Mouse (Mus musculus) neural tube, embryonic 14.5 days (tissue): ENCODE results near the gene Rnaseh1. TPM values are rescaled to one million over a fixed set of nuclear protein-coding genes. Genes with fewer than 3 reads are reported as not detected.

ENCODE experiments used
- ATAC-seq: fragments of 200-750 bp; cut with Nextera tagmentation; 2 replicates; pipeline ENCODE4 v1.8.0; 2017; ENCODE audit warnings: low read depth, mild to moderate bottlenecking, moderate TSS enrichment, moderate library complexity
- H3K27ac ChIP-seq: fragments of 300-500 bp; sonication (generic); 2 replicates; pipeline ENCODE4 v1.5.1; 2014; ENCODE audit warnings: low read depth, mild to moderate bottlenecking, control low read depth, low read length, moderate library complexity, mixed read lengths
- H3K27me3 ChIP-seq: fragments of 300-500 bp; sonication (generic); 2 replicates; pipeline ENCODE4 v1.6.1; 2014; ENCODE audit warnings: low read length; ENCODE audit not compliant: control insufficient read depth, insufficient read depth
- H3K36me3 ChIP-seq: fragments of 300-500 bp; sonication (generic); 2 replicates; pipeline ENCODE4 v1.6.1; 2014; ENCODE audit warnings: low read length, mixed read lengths; ENCODE audit not compliant: control insufficient read depth, insufficient read depth
- H3K4me1 ChIP-seq: fragments of 300-500 bp; sonication (generic); 2 replicates; pipeline ENCODE4 v1.6.1; 2014; ENCODE audit warnings: low read length; ENCODE audit not compliant: control insufficient read depth, insufficient read depth
- H3K4me2 ChIP-seq: fragments of 300-500 bp; sonication (generic); 2 replicates; pipeline ENCODE4 v1.6.1; 2014; ENCODE audit warnings: mild to moderate bottlenecking, low read depth, low read length, control low read depth
- H3K4me3 ChIP-seq: fragments of 300-500 bp; sonication (generic); 2 replicates; pipeline ENCODE4 v1.5.1; 2014; ENCODE audit warnings: low read depth, low read length, control low read depth, mixed read lengths
- H3K9ac ChIP-seq: fragments of 300-500 bp; sonication (generic); replicated peaks from 2 replicates; pipeline ENCODE4 v1.6.1; 2014; ENCODE audit warnings: low read depth, mild to moderate bottlenecking, control low read depth, low read length, mixed read lengths
- H3K9me3 ChIP-seq: fragments of 300-500 bp; sonication (generic); 2 replicates; pipeline ENCODE4 v1.6.1; 2016; ENCODE audit warnings: low read length; ENCODE audit not compliant: control insufficient read depth
- WGBS: fragments of 180-500 bp; shearing (Covaris S2); extraction: QIAGEN DNeasy Blood & Tissue Kit; methylation state at CpG from one replicate; pipeline ENCODE4 v1.1.7; 2014; 5-methylcytosine and 5-hydroxymethylcytosine counted together
- polyA plus RNA-seq: library from polyadenylated mRNA; unstranded; fragments of >200 nt; fragmentation: Nextera tagmentation; extraction: Ambion mirVana; gene quantifications from 2 replicates; pipeline ENCODE4 v1.2.1, GENCODE M21; 2014

The Rnaseh1 gene
- polyA plus RNA-seq = 19.5 and 21.7 TPM in 2 replicates

DNA sequence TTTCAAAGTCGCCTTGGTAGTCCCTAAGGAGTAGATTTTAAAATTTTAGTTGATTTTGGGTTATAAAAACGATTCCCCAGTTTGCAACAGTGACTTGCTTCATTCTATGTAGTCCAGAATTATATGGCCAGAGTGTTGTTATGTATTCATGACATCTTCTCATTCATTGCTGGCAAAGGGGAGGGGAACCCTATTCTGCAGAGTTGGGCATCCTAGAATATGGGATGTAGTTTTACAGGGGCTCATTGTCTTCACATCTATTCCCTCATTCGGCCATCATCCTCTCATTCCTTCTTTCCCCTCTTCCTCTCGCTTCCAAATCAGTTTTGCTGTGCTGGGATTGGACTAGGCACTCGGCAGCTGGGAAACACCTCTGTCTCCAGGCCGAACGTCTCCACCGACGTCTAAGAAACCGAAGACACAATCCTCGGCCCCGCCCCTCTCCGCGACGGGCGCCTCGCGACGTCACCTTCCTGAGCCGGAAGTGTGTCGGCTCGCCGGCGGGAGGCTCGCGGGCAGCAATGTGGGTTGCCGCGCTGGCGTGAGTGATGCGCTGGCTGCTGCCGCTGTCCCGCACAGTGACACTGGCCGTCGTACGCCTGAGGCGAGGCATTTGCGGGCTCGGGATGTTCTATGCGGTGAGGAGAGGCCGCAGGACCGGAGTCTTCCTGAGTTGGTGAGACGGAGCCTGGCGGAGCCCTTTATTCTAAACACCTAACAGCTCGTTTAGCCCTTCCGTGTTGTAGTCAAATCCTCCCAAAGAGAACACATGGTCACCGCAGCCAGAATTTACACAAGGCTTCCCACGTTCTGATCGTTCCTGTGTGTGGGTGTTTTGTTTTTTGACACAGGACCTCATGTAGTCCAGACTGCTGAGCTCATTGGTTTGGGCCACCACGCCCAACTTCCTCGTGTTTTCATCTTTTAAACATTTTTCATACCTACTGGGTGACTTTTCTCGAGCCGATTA lies at the start of gene Rnaseh1:
Gene Rnaseh1, plus strand, starts transcription at position 462 of the 970 bp plus-strand sequence.
- WGBS = 1% methylated on average over 52 of the region's 52 CpGs
- Histone ChIP-seq H3K9ac (peak within 1 kb of the TSS; percentile 70), H3K4me2 (peak within 1 kb of the TSS; percentile 92), H3K36me3 (peaks cover 6% of the 10 kb centered on the region; the same call in 1 of the 2 replicates), H3K4me3 (peak within 1 kb of the TSS; percentile 72), H3K4me1 (peaks cover 6% of the 10 kb centered on the region), H3K9me3 (no peaks in the 10 kb centered on the region), H3K27me3 (no peaks in the 10 kb centered on the region), H3K27ac (peak within 1 kb of the TSS; percentile 87)
- peak; percentile 97 for ATAC-seq

- Histone ChIP-seq H3K27me3 (no peaks in the 10 kb centered on the region), H3K9ac (no peak overlapping the region), H3K4me2 (no peak overlapping the region), H3K27ac (no peak overlapping the region), H3K9me3 (no peaks in the 10 kb centered on the region), H3K36me3 (no peaks in the 10 kb centered on the region), H3K4me3 (no peak overlapping the region), H3K4me1 (peaks cover 1% of the 10 kb centered on the region; the same call in 1 of the 2 replicates)
- 13% methylated on average over 4 of the region's 4 CpGs for WGBS
- peak; percentile 43; the same call in 1 of the 2 replicates for ATAC-seq
Measured at GRCm38 (mm10) chr12:28602259-28602658, 47.1 kb upstream of the Rnaseh1 start.

- H3K4me1 ChIP-seq = peaks cover 13% of the 10 kb centered on the region
- H3K27ac ChIP-seq = no peak overlapping the region
- H3K4me3 ChIP-seq = no peak overlapping the region
- no peak overlapping the region for H3K4me2 ChIP-seq
- H3K9me3 ChIP-seq = no peaks in the 10 kb centered on the region
- H3K27me3 ChIP-seq = no peaks in the 10 kb centered on the region
- no peak for ATAC-seq
- 62% methylated on average over 1 of the region's 1 CpGs for WGBS
- H3K9ac ChIP-seq = no peak overlapping the region
- H3K36me3 ChIP-seq = no peaks in the 10 kb centered on the region
Measured at GRCm38 (mm10) chr12:28603494-28603893, 45.9 kb upstream of the Rnaseh1 start.

DNA sequence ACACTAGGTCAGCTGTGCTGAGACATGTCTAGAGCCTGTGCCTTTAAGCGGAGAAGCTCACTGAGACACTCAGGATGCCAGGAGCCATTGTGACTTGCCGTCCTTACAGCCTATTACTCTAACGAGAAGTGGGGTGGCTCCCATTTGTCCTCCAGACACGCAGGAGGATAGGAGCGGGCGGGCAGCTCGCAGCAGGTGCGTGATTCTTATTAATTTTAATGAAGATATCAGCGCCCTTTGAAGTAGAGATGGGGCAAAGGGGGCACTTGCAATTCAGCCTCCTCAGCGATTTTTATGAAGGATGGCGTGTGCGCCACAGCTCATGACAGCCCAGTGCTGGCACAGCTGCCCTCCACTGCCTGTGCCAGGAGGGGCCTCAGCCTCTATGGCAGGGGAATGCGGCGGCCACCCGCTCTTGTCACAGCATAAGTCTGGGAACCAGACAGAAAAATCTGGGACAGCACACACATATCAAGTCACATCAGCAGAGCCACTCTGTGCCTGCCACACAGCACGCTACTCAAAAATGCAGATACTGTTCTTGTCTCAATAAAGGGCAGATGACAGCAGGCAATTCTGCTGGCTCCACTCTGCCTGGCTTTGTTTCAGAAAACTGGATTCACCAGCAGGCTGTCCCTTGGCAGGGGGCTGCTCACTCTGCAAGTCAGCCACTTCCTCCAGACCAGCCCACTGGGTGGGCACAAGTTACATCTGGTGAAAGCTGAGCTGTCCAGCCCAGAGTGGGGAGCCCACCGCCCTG lies 41.7 kb upstream of the Rnaseh1 start:
- ATAC-seq = peak; percentile 81
- H3K4me3 ChIP-seq = no peak overlapping the region
- no peaks in the 10 kb centered on the region for H3K36me3 ChIP-seq
- no peaks in the 10 kb centered on the region for H3K27me3 ChIP-seq
- 31% methylated on average over 17 of the region's 17 CpGs for WGBS
- peak overlapping the region; percentile 84 for H3K27ac ChIP-seq
- no peaks in the 10 kb centered on the region for H3K9me3 ChIP-seq
- H3K4me1 ChIP-seq = peaks cover 13% of the 10 kb centered on the region
- peak overlapping the region; percentile 37; the same call in 1 of the 2 replicates for H3K9ac ChIP-seq
- H3K4me2 ChIP-seq = peak overlapping the region; percentile 35; the same call in 1 of the 2 replicates

DNA sequence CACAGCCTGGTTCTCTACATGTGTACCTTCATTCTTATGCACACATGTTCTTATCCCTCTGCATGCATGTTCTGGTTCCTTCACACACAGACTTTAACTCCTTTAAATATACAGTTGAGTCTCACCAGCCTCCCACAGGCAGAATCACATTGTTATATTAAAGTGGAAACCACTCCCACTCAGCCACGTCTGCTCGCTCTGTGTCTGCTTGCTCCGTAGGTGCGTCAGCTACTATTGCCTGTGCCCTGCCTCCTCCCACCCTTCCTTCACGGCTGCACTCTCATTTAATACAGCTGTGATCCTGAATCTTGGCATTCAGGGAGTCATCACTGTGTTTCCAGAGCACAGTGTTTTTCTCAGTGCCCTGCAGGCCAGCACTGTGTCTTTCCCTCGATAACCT lies 37.0 kb upstream of the Rnaseh1 start:
- ATAC-seq = no peak
- no peaks in the 10 kb centered on the region for H3K36me3 ChIP-seq
- WGBS = 63% methylated on average over 6 of the region's 6 CpGs

GRCm38 (mm10) chr12:28614401-28614800 lies 35.0 kb upstream of the Rnaseh1 start:
- Histone ChIP-seq H3K9me3 (no peaks in the 10 kb centered on the region), H3K4me1 (no peaks in the 10 kb centered on the region), H3K27ac (no peak overlapping the region), H3K36me3 (no peaks in the 10 kb centered on the region), H3K4me3 (no peak overlapping the region), H3K9ac (no peak overlapping the region), H3K4me2 (no peak overlapping the region), H3K27me3 (no peaks in the 10 kb centered on the region)
- ATAC-seq = no peak
- WGBS = 81% methylated on average over 7 of the region's 7 CpGs

More for the DNA sequence above, 37.0 kb upstream of the Rnaseh1 start:
- Histone ChIP-seq H3K4me1 (peaks cover 11% of the 10 kb centered on the region), H3K9ac (no peak overlapping the region), H3K9me3 (no peaks in the 10 kb centered on the region), H3K4me2 (no peak overlapping the region), H3K27ac (no peak overlapping the region), H3K27me3 (no peaks in the 10 kb centered on the region), H3K4me3 (no peak overlapping the region)

GRCm38 (mm10) chr12:28617297-28617696 lies 32.1 kb upstream of the Rnaseh1 start:
- Histone ChIP-seq H3K4me2 (no peak overlapping the region), H3K27ac (no peak overlapping the region), H3K4me1 (no peaks in the 10 kb centered on the region), H3K9me3 (no peaks in the 10 kb centered on the region), H3K9ac (no peak overlapping the region), H3K36me3 (no peaks in the 10 kb centered on the region), H3K4me3 (no peak overlapping the region), H3K27me3 (no peaks in the 10 kb centered on the region)
- ATAC-seq = no peak
- 60% methylated on average over 4 of the region's 4 CpGs for WGBS

DNA sequence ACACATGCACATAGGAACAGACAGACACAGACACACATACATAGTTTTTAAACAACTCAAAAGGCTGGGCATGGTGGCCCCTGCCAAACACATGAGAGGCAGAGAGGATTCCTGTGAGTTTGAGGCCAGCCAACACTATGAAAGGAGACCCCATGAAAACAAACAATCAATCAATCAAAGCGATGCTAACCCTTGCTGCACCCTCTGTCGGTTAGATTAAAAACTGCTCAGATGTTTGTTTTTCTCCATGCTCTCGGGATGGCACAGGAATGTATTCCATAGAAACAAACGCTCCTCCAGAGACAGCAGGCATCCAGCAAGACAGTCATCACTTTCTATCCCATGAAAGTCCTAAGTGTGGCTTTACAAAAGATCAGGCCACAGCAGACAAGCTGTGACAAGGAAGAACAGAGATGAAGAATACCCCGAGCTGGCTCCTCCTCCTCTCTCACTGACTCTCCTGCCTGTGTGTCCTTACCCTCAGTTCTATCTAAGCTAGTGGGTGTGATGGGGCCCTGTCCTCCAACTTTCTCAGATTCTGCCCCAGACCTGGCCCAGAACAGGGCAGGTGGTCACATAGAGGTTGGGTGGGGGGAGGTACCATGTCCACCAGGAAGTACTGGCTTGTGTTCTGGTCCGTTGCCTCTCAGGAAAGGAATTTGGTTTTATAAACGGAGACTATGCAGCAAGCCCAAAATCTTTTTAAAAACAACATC lies 27.8 kb upstream of the Rnaseh1 start:
- 42% methylated on average over 7 of the region's 7 CpGs for WGBS
- no peaks in the 10 kb centered on the region for H3K27me3 ChIP-seq
- H3K27ac ChIP-seq = no peak overlapping the region
- H3K9me3 ChIP-seq = no peaks in the 10 kb centered on the region
- H3K4me2 ChIP-seq = no peak overlapping the region
- H3K4me1 ChIP-seq = no peaks in the 10 kb centered on the region
- H3K9ac ChIP-seq = no peak overlapping the region
- H3K36me3 ChIP-seq = no peaks in the 10 kb centered on the region
- ATAC-seq = no peak
- no peak overlapping the region for H3K4me3 ChIP-seq
